Mouse (Mus musculus): Measurements from ENCODE around the gene Mex3d. TPM values are rescaled to one million over a fixed set of nuclear protein-coding genes. Genes with fewer than 3 reads are reported as not detected.
"Not testable (repeated sequence)": the region's sequence is repeated elsewhere in the genome, so short reads cannot be mapped to it uniquely, and the experiment has no call there.

The Mex3d gene
- polyA plus RNA-seq, 1 experiment from 2014 or later = 1.1 TPM

GRCm38 (mm10) chr10:80351896-80352295 is 35.6 kb downstream of the Mex3d start:
- Histone ChIP-seq H3K36me3 (no peaks in the 10 kb centered on the region), H3K9me3 (replicated peaks) (no peaks in the 10 kb centered on the region), H3K9ac (no peak overlapping the region), H3K4me2 (no peak overlapping the region), H3K27ac (no peak overlapping the region), H3K4me3 (replicated peaks) (no peak overlapping the region), H3K4me1 (replicated peaks) (peaks cover 54% of the 10 kb centered on the region), H3K27me3 (peaks cover 98% of the 10 kb centered on the region)
- WGBS (ENCODE audit: insufficient replicate concordance) = 21% methylated on average over 11 of the region's 11 CpGs
- ATAC-seq (ENCODE audit: low read depth) = no peak
- DNase-seq = no peak

GRCm38 (mm10) chr10:80350292-80350691 is 37.2 kb downstream of the Mex3d start:
- H3K4me1 ChIP-seq (replicated peaks) = peaks cover 59% of the 10 kb centered on the region
- no peak overlapping the region for H3K27ac ChIP-seq
- H3K9ac ChIP-seq = no peak overlapping the region
- peak; percentile 78 for ATAC-seq (ENCODE audit: low read depth)
- H3K4me3 ChIP-seq (replicated peaks) = no peak overlapping the region
- H3K36me3 ChIP-seq = no peaks in the 10 kb centered on the region
- peaks cover 96% of the 10 kb centered on the region for H3K27me3 ChIP-seq
- no peak overlapping the region for H3K4me2 ChIP-seq
- H3K9me3 ChIP-seq (replicated peaks) = no peaks in the 10 kb centered on the region
- DNase-seq = peak; percentile 81
- 1% methylated on average over 7 of the region's 7 CpGs for WGBS (ENCODE audit: insufficient replicate concordance)

- Histone ChIP-seq H3K4me1 (replicated peaks) (peaks cover 72% of the 10 kb centered on the region), H3K9me3 (replicated peaks) (no peaks in the 10 kb centered on the region), H3K9ac (no peak overlapping the region), H3K27me3 (peaks cover 88% of the 10 kb centered on the region), H3K4me3 (replicated peaks) (no peak overlapping the region), H3K36me3 (no peaks in the 10 kb centered on the region), H3K4me2 (peak overlapping the region; percentile 78), H3K27ac (no peak overlapping the region)
- no peak for DNase-seq
- no peak for ATAC-seq (ENCODE audit: low read depth)
- WGBS (ENCODE audit: insufficient replicate concordance) = 25% methylated on average over 26 of the region's 26 CpGs
Measured at GRCm38 (mm10) chr10:80348981-80349380, 38.5 kb downstream of the Mex3d start.

GRCm38 (mm10) chr10:80348244-80348781 is 39.1 kb downstream of the Mex3d start, which contains the start of gene Adamtsl5:
Gene Adamtsl5 (minus strand): TSS chr10:80348412.
- Histone ChIP-seq H3K27ac (no peak within 1 kb of the TSS), H3K9me3 (replicated peaks) (no peaks in the 10 kb centered on the region), H3K4me2 (peak within 1 kb of the TSS; percentile 78), H3K36me3 (no peaks in the 10 kb centered on the region), H3K4me1 (replicated peaks) (peaks cover 79% of the 10 kb centered on the region), H3K9ac (peak within 1 kb of the TSS; percentile 66), H3K4me3 (replicated peaks) (peak within 1 kb of the TSS; percentile 57), H3K27me3 (peaks cover 85% of the 10 kb centered on the region)
- ATAC-seq (ENCODE audit: low read depth) = peak; percentile 16; the same call in 1 of the 2 replicates
- DNase-seq = peak; percentile 72
- 1% methylated on average over 42 of the region's 42 CpGs for WGBS (ENCODE audit: insufficient replicate concordance)

GRCm38 (mm10) chr10:80347514-80347967 is 39.9 kb downstream of the Mex3d start:
- H3K27me3 ChIP-seq = peaks cover 83% of the 10 kb centered on the region
- 18% methylated on average over 17 of the region's 17 CpGs for WGBS (ENCODE audit: insufficient replicate concordance)
- H3K27ac ChIP-seq = no peak overlapping the region

GRCm38 (mm10) chr10:80345929-80346328 is 41.5 kb downstream of the Mex3d start:
- H3K36me3 ChIP-seq; H3K9me3 ChIP-seq (replicated peaks); ATAC-seq (ENCODE audit: low read depth); DNase-seq: not testable (repeated sequence)
- Histone ChIP-seq H3K9ac (peak overlapping the region; percentile 75; the same call in 1 of the 2 replicates), H3K4me3 (replicated peaks) (peak overlapping the region; percentile 56; the same call in 1 of the 2 replicates), H3K4me1 (replicated peaks) (peaks cover 83% of the 10 kb centered on the region), H3K27ac (peak overlapping the region; percentile 98; the same call in 1 of the 2 replicates), H3K27me3 (peaks cover 83% of the 10 kb centered on the region), H3K4me2 (peak overlapping the region; percentile 82)
- 79% methylated on average over 5 of the region's 6 CpGs for WGBS (ENCODE audit: insufficient replicate concordance)

More at GRCm38 (mm10) chr10:80347514-80347967, 39.9 kb downstream of the Mex3d start:
- Histone ChIP-seq H3K4me3 (replicated peaks) (peak overlapping the region; percentile 57), H3K9ac (peak overlapping the region; percentile 66), H3K9me3 (replicated peaks) (no peaks in the 10 kb centered on the region), H3K4me1 (replicated peaks) (peaks cover 79% of the 10 kb centered on the region), H3K4me2 (peak overlapping the region; percentile 78), H3K36me3 (no peaks in the 10 kb centered on the region)
- no peak for DNase-seq
- ATAC-seq (ENCODE audit: low read depth) = no peak

GRCm38 (mm10) chr10:80345122-80345521 is 42.3 kb downstream of the Mex3d start:
- Histone ChIP-seq H3K4me3 (replicated peaks) (peak overlapping the region; percentile 56), H3K27ac (peak overlapping the region; percentile 98), H3K4me1 (replicated peaks) (peaks cover 87% of the 10 kb centered on the region), H3K36me3 (no peaks in the 10 kb centered on the region), H3K4me2 (peak overlapping the region; percentile 82), H3K9me3 (replicated peaks) (no peaks in the 10 kb centered on the region), H3K9ac (peak overlapping the region; percentile 75), H3K27me3 (peaks cover 85% of the 10 kb centered on the region)
- WGBS (ENCODE audit: insufficient replicate concordance) = 2% methylated on average over 16 of the region's 16 CpGs
- peak; percentile 41 for ATAC-seq (ENCODE audit: low read depth)
- peak; percentile 73 for DNase-seq

- 7% methylated on average over 9 of the region's 9 CpGs for WGBS (ENCODE audit: insufficient replicate concordance)
- Histone ChIP-seq H3K4me3 (replicated peaks) (peak overlapping the region; percentile 56), H3K9ac (peak overlapping the region; percentile 75), H3K36me3 (no peaks in the 10 kb centered on the region), H3K4me1 (replicated peaks) (peaks cover 89% of the 10 kb centered on the region), H3K4me2 (peak overlapping the region; percentile 82), H3K9me3 (replicated peaks) (no peaks in the 10 kb centered on the region), H3K27ac (peak overlapping the region; percentile 98), H3K27me3 (peaks cover 76% of the 10 kb centered on the region)
- ATAC-seq (ENCODE audit: low read depth) (peak; percentile 82), DNase-seq (peak; percentile 84)
Measured at GRCm38 (mm10) chr10:80344131-80344661, 43.3 kb downstream of the Mex3d start.

- ATAC-seq (ENCODE audit: low read depth) = 0 out of 2 replicates have a peak, but pooled peaks have one; percentile 6
- peak overlapping the region; percentile 56 for H3K4me3 ChIP-seq (replicated peaks)
- peaks cover 82% of the 10 kb centered on the region for H3K4me1 ChIP-seq (replicated peaks)
- H3K27ac ChIP-seq = peak overlapping the region; percentile 98
- peak overlapping the region; percentile 75 for H3K9ac ChIP-seq
- no peak for DNase-seq
- H3K4me2 ChIP-seq = peak overlapping the region; percentile 82
- H3K36me3 ChIP-seq = no peaks in the 10 kb centered on the region
- H3K27me3 ChIP-seq = peaks cover 68% of the 10 kb centered on the region
- no peaks in the 10 kb centered on the region for H3K9me3 ChIP-seq (replicated peaks)
- WGBS (ENCODE audit: insufficient replicate concordance) = 21% methylated on average over 13 of the region's 13 CpGs
Measured at GRCm38 (mm10) chr10:80343425-80343895, 44.0 kb downstream of the Mex3d start.

- Histone ChIP-seq H3K9ac (peak overlapping the region; percentile 75), H3K4me2 (peak overlapping the region; percentile 82), H3K4me1 (replicated peaks) (peaks cover 76% of the 10 kb centered on the region), H3K27ac (peak overlapping the region; percentile 98), H3K36me3 (no peaks in the 10 kb centered on the region), H3K4me3 (replicated peaks) (peak overlapping the region; percentile 56), H3K27me3 (peaks cover 63% of the 10 kb centered on the region), H3K9me3 (replicated peaks) (no peaks in the 10 kb centered on the region)
- WGBS (ENCODE audit: insufficient replicate concordance) = under 1% methylated on average over 33 of the region's 33 CpGs
- peak; percentile 66 for DNase-seq
- peak; percentile 8; the same call in 1 of the 2 replicates for ATAC-seq (ENCODE audit: low read depth)
Measured at GRCm38 (mm10) chr10:80342749-80343424, 44.6 kb downstream of the Mex3d start.

GRCm38 (mm10) chr10:80342305-80342748 is 45.1 kb downstream of the Mex3d start:
- no peaks in the 10 kb centered on the region for H3K36me3 ChIP-seq
- H3K27me3 ChIP-seq = peaks cover 57% of the 10 kb centered on the region
- 5% methylated on average over 26 of the region's 26 CpGs for WGBS (ENCODE audit: insufficient replicate concordance)
- H3K9ac ChIP-seq = peak overlapping the region; percentile 75
- DNase-seq = no peak
- H3K4me3 ChIP-seq (replicated peaks) = peak overlapping the region; percentile 56
- H3K4me2 ChIP-seq = peak overlapping the region; percentile 82
- H3K27ac ChIP-seq = no peak overlapping the region
- peaks cover 71% of the 10 kb centered on the region for H3K4me1 ChIP-seq (replicated peaks)
- no peak for ATAC-seq (ENCODE audit: low read depth)
- H3K9me3 ChIP-seq (replicated peaks) = no peaks in the 10 kb centered on the region

All from liver, embryonic 13.5 days (tissue).